Mouse (Mus musculus) liver, postnatal 0 days (tissue): ENCODE measurements around the gene Plek.

Source experiments
- CTCF ChIP-seq: sonication (generic); IDR thresholded peaks from 2 replicates; pipeline ENCODE4 v1.5.1; 2016; ENCODE audit warnings: antibody characterized with exemption, low read depth
- EP300 ChIP-seq: IDR thresholded peaks from 2 replicates; pipeline ENCODE4 v1.6.1; 2016; ENCODE audit warnings: antibody characterized with exemption, low read depth, mild to moderate bottlenecking

DNA sequence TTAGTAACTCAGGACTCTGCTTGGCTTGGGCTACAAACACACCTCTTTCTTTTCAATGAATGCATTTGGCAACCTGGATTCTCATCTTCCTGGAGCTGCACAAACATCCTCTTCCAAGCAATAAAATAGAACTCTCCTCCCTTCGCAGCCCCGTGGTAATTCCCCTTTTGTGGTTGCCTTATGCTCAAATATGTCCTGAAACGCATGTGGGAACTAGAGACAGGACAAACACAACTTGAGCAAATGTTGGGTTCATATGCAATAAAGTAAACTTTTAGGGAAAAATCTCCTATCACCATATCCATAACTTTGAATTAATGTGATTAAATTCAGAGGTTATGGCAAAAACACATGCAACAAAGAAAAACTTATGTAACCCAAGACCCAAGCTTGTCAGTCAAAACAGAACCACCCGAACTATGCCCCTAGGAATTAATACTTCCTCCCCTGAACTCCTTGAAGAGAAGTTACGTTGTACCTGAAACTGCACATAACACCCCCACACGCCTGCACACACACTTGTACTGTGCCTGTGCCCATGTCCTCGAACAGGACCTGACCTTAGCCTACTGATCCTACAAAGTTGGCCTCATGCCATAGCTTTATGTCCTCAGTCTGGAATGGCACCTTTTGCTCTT, 65.5 kb downstream of the Plek start:
- TF ChIP-seq CTCF = no peak
- no peak for TF ChIP-seq EP300
